Mouse (Mus musculus): ENCODE measurements around the gene Dnaja3. TPM values are rescaled to one million over a fixed set of nuclear protein-coding genes. Genes with fewer than 3 reads are reported as not detected.
A peak's percentile ranks its signal among the peaks of the same experiment; 100 is the strongest.
"Not testable (repeated sequence)": the region's sequence is repeated elsewhere in the genome, so short reads cannot be mapped to it uniquely, and the experiment has no call there.

Dnaja3 gene
- polyA plus RNA-seq, 1 experiment from 2014 or later, result 63.7 TPM

DNA sequence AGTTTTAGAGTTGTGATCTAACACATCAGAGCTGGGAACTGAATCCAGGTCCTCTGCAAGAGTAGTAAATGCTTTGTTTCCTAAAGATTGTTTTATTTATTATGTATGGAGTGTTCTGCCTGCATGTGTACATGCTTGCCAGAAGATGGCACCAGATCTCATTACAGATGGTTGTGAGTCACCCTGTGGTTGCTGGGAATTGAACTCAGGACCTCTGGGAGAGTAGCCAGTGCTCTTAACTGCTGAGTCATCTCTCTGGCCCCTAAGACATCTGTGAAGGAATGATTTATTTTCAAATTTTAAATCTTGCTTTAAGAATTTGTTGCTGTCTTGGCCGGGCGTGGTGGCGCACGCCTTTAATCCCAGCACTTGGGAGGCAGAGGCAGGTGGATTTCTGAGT is 49.6 kb downstream of the Dnaja3 start:
- H3K9me3 ChIP-seq; H3K4me3 ChIP-seq; DNase-seq (ENCODE audit: extremely low spot score, low spot score); H3K27me3 ChIP-seq (ENCODE audit: poor library complexity, severe bottlenecking); H3K27ac ChIP-seq: not testable (repeated sequence)
- Histone ChIP-seq H3K4me1 (peaks cover 13% of the 10 kb centered on the region), H3K36me3 (replicated peaks) (peaks cover 74% of the 10 kb centered on the region)
- 97% methylated on average over 4 of the region's 4 CpGs for WGBS

DNA sequence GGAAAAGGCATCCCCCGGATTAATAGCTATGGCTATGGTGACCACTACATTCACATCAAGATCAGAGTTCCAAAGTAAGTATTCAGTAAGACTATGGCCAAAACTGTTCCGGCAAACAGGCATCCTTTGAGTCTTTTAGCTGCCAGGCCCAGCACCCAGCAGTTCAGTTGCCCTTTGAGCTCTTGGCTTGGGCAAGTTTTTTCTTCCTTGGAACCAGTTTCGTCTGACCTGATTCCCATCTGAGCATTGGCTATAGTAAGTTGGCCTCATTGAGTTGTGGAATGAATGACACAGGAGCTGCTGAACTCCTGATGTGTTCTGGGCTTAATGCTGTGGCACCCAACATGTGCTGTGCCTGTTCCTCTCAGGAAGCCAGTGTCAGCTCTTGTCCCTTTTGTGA is 61.4 kb downstream of the Dnaja3 start:
- Histone ChIP-seq H3K27ac (no peak overlapping the region), H3K36me3 (replicated peaks) (peaks cover 99% of the 10 kb centered on the region), H3K4me1 (no peaks in the 10 kb centered on the region), H3K27me3 (ENCODE audit: poor library complexity, severe bottlenecking) (no peaks in the 10 kb centered on the region), H3K9me3 (no peaks in the 10 kb centered on the region), H3K4me3 (no peak overlapping the region)
- DNase-seq (ENCODE audit: extremely low spot score, low spot score), result no peak
- WGBS, result 95% methylated on average over 3 of the region's 3 CpGs

DNA sequence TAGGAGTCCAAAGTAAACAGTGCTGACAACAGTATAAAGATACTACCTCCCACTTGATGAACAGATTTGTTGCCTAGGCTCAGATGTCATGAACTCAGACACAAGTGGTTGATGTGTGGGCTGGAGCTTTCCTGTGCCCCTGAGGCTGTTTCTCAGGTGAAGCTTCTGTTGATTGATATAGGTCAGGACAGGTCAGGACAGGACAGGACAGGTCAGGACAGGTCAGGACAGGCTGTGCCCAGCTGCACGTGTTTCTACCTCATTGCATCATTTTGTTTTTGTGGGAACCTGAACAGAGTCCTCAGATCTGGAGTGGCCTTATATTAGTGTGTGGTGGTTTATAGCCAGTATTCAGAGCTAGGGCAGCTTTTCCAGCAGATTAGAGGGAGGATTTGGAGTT is 62.9 kb downstream of the Dnaja3 start:
- Histone ChIP-seq H3K27ac (no peak overlapping the region), H3K27me3 (ENCODE audit: poor library complexity, severe bottlenecking) (no peaks in the 10 kb centered on the region), H3K4me1 (no peaks in the 10 kb centered on the region), H3K9me3 (no peaks in the 10 kb centered on the region), H3K36me3 (replicated peaks) (peaks cover 99% of the 10 kb centered on the region), H3K4me3 (no peak overlapping the region)
- whole genome bisulfite sequencing, result 82% methylated on average over 1 of the region's 1 CpGs
- no peak for DNase-seq (ENCODE audit: extremely low spot score, low spot score)

DNA sequence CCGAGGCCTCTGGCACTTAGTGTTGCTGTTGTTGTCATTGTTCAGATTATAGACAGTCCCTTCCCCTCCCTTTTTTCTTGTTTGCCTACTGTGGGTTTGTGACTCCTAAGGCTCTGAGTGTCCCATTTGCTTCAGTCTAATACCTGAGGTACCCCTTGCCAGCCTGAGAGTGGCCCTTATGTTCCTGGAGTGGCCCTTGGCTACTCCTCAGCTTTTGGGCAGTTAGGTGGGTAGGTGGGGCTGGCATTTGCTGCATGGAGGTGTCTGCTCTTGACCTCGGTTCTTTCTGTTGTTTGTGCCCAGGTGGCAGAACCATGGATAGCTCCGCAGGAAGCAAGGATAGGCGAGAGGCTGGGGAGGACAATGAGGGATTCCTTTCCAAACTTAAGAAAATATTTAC is 65.8 kb downstream of the Dnaja3 start:
- H3K36me3 ChIP-seq (replicated peaks), result peaks cover 100% of the 10 kb centered on the region
- WGBS, result 82% methylated on average over 4 of the region's 4 CpGs

DNA sequence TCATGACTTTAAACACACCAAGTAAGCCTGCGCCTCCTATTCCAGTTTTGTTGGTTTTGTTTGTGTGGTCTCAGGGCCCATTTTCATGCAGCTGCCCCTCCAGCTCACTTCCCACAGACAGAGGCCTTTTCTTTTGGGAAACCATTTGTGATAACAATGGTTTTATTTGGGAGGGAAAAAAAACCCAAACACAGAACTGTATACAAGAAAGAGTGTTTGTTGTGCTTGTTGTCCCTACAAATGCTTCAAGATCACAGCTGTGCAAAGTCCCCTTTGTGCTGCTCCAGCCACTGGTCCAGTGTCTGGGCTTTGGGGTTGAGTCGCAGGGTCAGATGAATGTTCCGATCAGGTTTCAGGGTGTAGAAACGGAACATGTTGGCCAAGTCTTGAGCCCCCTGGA is 71.4 kb downstream of the Dnaja3 start:
- DNase-seq (ENCODE audit: extremely low spot score, low spot score), result no peak
- Histone ChIP-seq H3K4me3 (no peak overlapping the region), H3K9me3 (no peaks in the 10 kb centered on the region), H3K27ac (no peak overlapping the region), H3K36me3 (replicated peaks) (peaks cover 100% of the 10 kb centered on the region), H3K4me1 (no peaks in the 10 kb centered on the region), H3K27me3 (ENCODE audit: poor library complexity, severe bottlenecking) (no peaks in the 10 kb centered on the region)
- 97% methylated on average over 4 of the region's 4 CpGs for WGBS

More for the DNA sequence above, 65.8 kb downstream of the Dnaja3 start:
- Histone ChIP-seq H3K27me3 (ENCODE audit: poor library complexity, severe bottlenecking) (no peaks in the 10 kb centered on the region), H3K4me3 (no peak overlapping the region), H3K9me3 (no peaks in the 10 kb centered on the region), H3K27ac (no peak overlapping the region), H3K4me1 (no peaks in the 10 kb centered on the region)
- DNase-seq (ENCODE audit: extremely low spot score, low spot score), result no peak

DNA sequence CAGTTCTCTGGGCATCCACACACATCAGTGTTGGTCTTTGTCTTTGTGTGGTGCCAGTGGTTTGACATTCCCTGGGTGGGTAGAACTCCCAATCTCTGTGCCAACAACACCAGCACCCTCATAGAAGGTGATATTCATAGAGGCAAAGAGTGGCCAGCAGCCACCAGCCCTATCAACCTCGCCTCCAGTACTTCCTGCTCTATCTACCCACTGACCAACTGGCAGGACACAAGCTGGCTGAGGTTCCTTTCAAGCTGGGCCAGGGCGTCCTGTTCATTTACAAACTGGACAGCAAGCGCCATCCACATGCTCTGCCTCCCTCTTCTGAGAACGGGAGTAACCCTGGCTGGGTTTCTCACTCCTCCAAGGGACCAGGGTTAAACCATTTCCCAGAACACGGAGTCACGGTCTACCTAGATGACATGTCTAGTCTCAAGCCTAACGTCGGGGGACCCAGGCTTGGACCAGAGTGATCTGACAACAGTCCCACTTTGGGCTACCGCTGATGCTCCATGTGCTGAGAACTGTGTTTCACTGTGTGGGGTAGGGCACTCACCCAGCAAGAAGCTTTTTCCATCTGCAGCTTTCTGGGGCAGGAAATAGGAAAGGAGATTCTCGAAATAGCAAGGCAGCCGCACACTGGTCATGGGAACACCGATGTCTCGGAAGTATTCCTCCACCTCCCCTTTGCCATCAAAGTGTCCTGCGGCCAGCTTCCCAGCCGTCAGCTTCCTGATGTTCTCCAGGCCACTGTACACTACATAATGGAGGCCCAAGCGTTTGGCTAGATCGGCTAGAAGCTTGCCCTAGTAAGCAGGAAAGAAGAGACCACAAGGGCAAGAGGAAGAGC is 74.3 kb downstream of the Dnaja3 start:
- no peak for DNase-seq (ENCODE audit: extremely low spot score, low spot score)
- no peaks in the 10 kb centered on the region for H3K27me3 ChIP-seq (ENCODE audit: poor library complexity, severe bottlenecking)
- 93% methylated on average over 17 of the region's 17 CpGs for WGBS
- no peak overlapping the region for H3K4me3 ChIP-seq
- peaks cover 10% of the 10 kb centered on the region for H3K4me1 ChIP-seq
- peaks cover 79% of the 10 kb centered on the region for H3K36me3 ChIP-seq (replicated peaks)
- no peak overlapping the region for H3K27ac ChIP-seq
- H3K9me3 ChIP-seq, result no peaks in the 10 kb centered on the region

DNA sequence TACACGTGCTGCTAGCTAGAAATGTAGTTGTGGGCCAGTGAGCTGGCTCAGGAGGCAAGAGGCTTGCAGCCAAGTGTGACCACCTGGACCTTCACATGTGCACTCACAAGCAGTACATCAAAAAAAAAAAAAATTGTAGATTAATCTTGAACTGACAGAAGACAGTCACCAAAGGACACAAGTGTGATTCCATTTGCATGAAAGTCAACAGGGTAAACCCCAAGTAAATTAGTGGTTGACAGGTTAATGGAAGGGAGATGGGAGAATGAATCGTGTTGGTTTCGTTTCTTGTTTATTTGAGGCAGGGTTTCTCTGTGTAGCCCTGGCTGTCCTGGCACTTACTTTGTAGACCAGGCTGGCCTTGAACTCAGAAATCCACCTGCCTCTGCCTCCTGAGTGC is 78.1 kb downstream of the Dnaja3 start:
- peak overlapping the region; percentile 99 for H3K27ac ChIP-seq
- peaks cover 41% of the 10 kb centered on the region for H3K36me3 ChIP-seq (replicated peaks)
- H3K4me1 ChIP-seq, result peaks cover 19% of the 10 kb centered on the region
- no peaks in the 10 kb centered on the region for H3K27me3 ChIP-seq (ENCODE audit: poor library complexity, severe bottlenecking)
- DNase-seq (ENCODE audit: extremely low spot score, low spot score), result no peak
- no peaks in the 10 kb centered on the region for H3K9me3 ChIP-seq
- peak overlapping the region; percentile 69 for H3K4me3 ChIP-seq
- 82% methylated on average over 3 of the region's 3 CpGs for WGBS

DNA sequence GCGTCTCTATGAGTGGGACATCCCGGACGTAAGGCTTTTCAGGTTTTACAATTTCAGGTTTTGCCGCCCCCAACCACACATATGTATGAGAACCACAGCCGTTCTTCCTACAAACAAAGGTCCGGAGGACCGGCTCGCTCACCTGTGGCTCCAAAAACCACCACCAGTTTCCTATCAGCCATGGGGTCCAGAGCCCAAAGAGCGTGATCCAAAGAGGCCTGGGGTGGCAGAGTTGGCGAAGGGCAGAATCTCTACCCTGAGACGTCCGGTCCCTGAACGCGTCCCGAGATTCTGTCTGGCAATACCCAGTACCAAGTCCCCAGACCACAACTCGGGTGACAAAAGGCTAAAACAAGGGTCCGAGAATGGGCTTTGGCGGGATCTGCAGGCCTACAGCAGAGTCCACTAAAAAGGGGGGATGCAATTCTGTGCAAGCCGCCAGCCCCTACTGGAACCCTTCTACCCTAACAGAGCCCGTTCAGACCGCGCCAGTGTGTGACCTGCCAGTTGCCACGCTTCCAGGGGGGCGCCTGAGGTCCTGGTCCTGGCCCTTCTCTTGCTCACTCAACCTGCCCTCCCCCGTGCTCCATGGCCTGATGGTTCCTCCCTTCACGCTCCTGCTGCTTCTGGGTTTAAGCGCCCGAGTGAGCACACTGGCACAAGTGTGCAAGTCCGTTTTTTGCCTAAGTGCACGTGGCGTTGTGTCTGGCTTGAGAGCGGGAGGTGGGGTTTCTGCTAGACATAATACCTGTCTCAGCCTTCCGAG is 79.1 kb downstream of the Dnaja3 start, which contains the start of gene Nmral1:
Nmral1 (minus strand) TSS at position 604 of the 766 bp plus-strand sequence.
- Histone ChIP-seq H3K27ac (peak within 1 kb of the TSS; percentile 99), H3K9me3 (no peaks in the 10 kb centered on the region), H3K27me3 (ENCODE audit: poor library complexity, severe bottlenecking) (no peaks in the 10 kb centered on the region), H3K4me3 (peak within 1 kb of the TSS; percentile 69), H3K36me3 (replicated peaks) (peaks cover 31% of the 10 kb centered on the region), H3K4me1 (peaks cover 19% of the 10 kb centered on the region)
- DNase-seq (ENCODE audit: extremely low spot score, low spot score), result peak; percentile 84
- WGBS, result 12% methylated on average over 33 of the region's 33 CpGs

DNA sequence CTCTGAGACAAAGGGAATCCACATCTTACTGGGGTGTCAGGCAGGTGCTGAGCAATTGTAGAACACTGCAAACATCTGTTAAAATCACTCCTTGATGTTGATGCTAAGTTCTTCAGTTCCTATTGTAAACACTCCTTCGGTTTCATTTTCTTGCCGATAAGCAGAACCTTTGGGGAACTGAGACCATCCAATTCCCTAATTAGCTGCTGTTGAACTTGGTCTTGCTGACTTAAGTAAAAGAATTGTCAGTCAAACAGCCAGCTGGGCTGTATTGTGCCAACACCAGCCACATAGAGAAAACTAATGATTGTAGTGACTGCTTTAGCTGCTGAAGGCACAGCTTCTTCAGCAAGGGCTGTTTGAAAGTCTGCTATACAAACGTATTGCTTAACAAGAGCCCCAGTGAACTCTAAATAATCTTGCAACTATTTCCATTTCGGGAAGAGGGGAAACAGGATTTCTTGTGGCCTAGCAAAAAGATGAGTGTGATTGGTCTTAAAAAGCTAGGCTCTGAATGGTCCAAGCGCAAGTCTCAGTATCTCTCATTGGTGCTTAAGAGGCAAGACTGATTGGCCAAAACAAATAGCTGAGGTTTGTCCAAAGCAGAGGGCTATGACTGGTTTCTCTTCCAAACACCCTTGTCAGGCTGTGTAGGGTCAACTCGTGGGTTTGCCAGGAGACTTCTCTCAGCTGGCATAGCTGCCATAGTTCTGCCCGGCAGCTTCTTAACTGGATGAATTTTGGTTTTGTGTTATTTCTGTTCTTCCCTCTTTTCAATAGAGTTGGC is 82.5 kb downstream of the Dnaja3 start:
- Histone ChIP-seq H3K4me3 (no peak overlapping the region), H3K27me3 (ENCODE audit: poor library complexity, severe bottlenecking) (peaks cover 13% of the 10 kb centered on the region; the same call in 1 of the 2 replicates), H3K4me1 (peaks cover 33% of the 10 kb centered on the region), H3K9me3 (no peaks in the 10 kb centered on the region), H3K36me3 (replicated peaks) (no peaks in the 10 kb centered on the region), H3K27ac (no peak overlapping the region)
- WGBS, result 83% methylated on average over 7 of the region's 7 CpGs
- no peak for DNase-seq (ENCODE audit: extremely low spot score, low spot score)

DNA sequence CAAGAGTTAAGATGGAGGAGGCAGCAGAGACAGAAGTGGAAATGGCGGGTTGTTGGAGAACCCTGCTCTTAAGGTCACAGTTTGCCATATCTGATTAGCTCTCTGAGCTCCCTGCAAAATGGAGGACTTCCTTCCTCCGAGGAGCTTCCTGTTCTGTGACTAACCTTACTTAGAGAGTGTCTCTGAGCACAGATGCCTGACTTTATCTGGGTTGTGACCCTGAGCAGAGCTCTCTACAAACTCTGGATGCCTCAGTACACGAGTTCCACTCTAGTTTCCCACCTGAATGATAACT is 83.1 kb downstream of the Dnaja3 start:
- H3K9me3 ChIP-seq, result no peaks in the 10 kb centered on the region
- 71% methylated on average over 3 of the region's 3 CpGs for WGBS

DNA sequence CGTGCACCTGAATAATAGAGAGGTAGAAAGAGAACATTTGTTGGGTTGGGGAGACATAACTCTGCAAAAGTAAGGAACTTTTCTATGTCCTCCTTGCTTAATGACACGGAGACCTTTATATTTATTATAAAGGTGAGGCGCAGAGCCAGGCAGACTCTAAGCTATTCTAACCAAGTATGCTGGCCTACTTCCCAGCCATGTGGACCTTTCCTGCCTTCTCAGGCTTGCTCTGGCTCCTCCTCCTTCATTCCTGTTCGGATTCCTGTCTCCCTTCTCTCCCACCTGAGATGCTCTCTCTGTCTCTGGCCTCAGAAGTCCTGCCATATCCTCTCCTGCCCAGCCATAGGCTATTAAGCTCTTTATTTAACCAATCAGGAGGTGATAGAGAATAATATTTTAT is 85.5 kb downstream of the Dnaja3 start:
- WGBS, result 82% methylated on average over 4 of the region's 4 CpGs
- no peak overlapping the region for H3K4me3 ChIP-seq

More for the DNA sequence above, 83.1 kb downstream of the Dnaja3 start:
- Histone ChIP-seq H3K4me1 (peaks cover 32% of the 10 kb centered on the region), H3K27ac (no peak overlapping the region), H3K4me3 (no peak overlapping the region), H3K36me3 (replicated peaks) (no peaks in the 10 kb centered on the region), H3K27me3 (ENCODE audit: poor library complexity, severe bottlenecking) (peaks cover 13% of the 10 kb centered on the region; the same call in 1 of the 2 replicates)
- no peak for DNase-seq (ENCODE audit: extremely low spot score, low spot score)

DNA sequence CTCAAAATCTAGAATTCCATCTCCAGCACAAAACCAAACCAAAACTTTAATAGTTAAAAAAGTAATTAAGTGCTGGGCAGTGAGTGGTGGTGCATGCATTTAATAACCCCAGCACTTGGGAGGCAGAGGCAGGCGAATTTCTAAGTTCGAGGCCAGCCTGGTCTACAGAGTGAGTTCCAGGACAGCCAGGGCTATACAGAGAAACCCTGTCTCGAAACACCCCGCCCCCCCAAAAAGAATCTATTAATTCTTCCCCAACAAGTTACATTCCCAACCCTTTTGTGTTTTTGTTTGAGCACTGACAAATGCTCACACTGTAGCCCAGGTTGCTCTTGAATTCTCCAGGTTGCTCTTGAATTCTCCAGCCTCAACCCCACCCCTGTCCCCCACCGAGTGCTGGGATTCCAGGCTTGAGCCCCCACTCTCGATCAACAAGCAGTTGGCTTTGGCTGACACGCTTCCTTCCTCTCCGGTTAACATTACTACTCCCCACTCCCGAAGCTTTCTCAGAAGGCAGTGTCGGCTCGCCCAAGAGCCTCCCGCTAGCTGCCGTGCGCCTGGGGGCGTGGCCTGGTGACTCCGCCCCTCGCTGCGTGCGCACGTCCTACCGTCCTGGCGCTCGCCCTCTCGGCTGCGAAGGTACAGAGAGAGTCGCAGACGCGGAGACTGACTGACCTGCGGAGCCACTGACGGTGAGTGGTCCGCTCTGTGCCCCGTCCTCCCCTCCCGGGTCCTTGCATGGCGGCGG is 86.2 kb downstream of the Dnaja3 start, which contains the start of gene Hmox2:
Hmox2 (plus strand) TSS at position 582 of the 748 bp plus-strand sequence.
- Histone ChIP-seq H3K27me3 (ENCODE audit: poor library complexity, severe bottlenecking) (peaks cover 13% of the 10 kb centered on the region; the same call in 1 of the 2 replicates), H3K27ac (peak within 1 kb of the TSS; percentile 94), H3K36me3 (replicated peaks) (peaks cover 4% of the 10 kb centered on the region), H3K9me3 (no peaks in the 10 kb centered on the region), H3K4me1 (peaks cover 18% of the 10 kb centered on the region), H3K4me3 (peak within 1 kb of the TSS; percentile 89)
- peak; percentile 90 for DNase-seq (ENCODE audit: extremely low spot score, low spot score)
- WGBS, result 6% methylated on average over 35 of the region's 35 CpGs

More for the DNA sequence above, 85.5 kb downstream of the Dnaja3 start:
- Histone ChIP-seq H3K4me1 (peaks cover 18% of the 10 kb centered on the region), H3K9me3 (no peaks in the 10 kb centered on the region), H3K27ac (no peak overlapping the region), H3K27me3 (ENCODE audit: poor library complexity, severe bottlenecking) (peaks cover 13% of the 10 kb centered on the region; the same call in 1 of the 2 replicates), H3K36me3 (replicated peaks) (peaks cover 4% of the 10 kb centered on the region)
- DNase-seq (ENCODE audit: extremely low spot score, low spot score), result no peak
